Mouse (Mus musculus): ENCODE measurements at regions not wholly inside any gene's neighbourhood (a gene's known extent, or its start where the extent isn't known, plus 50 kb on each side); places are given as distances from the start of the nearest gene placed in this dataset.

GRCm38 (mm10) chr5:148713796-148714195 lies 161.2 kb upstream of the Ubl3 start:
- Histone ChIP-seq H3K36me3 (no peaks in the 10 kb centered on the region), H3K4me1 (0 out of 2 replicates have a peak, but pooled peaks cover 5% of the 10 kb centered on the region), H3K4me3 (replicated peaks) (no peak overlapping the region), H3K27me3 (replicated peaks) (no peaks in the 10 kb centered on the region), H3K9ac (no peak overlapping the region), H3K4me2 (no peak overlapping the region), H3K9me3 (no peaks in the 10 kb centered on the region), H3K27ac (no peak overlapping the region)
- 83% methylated on average over 5 of the region's 5 CpGs for WGBS
- no peak for ATAC-seq (ENCODE audit: insufficient read depth, low FRiP score, low read depth)

GRCm38 (mm10) chr5:148713039-148713438 lies 160.4 kb upstream of the Ubl3 start:
- no peak overlapping the region for H3K9ac ChIP-seq
- ATAC-seq (ENCODE audit: insufficient read depth, low FRiP score, low read depth) = no peak
- H3K9me3 ChIP-seq = no peaks in the 10 kb centered on the region
- H3K27ac ChIP-seq = no peak overlapping the region
- no peaks in the 10 kb centered on the region for H3K27me3 ChIP-seq (replicated peaks)
- H3K4me2 ChIP-seq = no peak overlapping the region
- H3K4me1 ChIP-seq = peaks cover 11% of the 10 kb centered on the region
- no peaks in the 10 kb centered on the region for H3K36me3 ChIP-seq
- no peak overlapping the region for H3K4me3 ChIP-seq (replicated peaks)

GRCm38 (mm10) chr5:148711570-148711969 lies 159.0 kb upstream of the Ubl3 start:
- no peaks in the 10 kb centered on the region for H3K27me3 ChIP-seq (replicated peaks)
- H3K4me3 ChIP-seq (replicated peaks) = no peak overlapping the region
- no peaks in the 10 kb centered on the region for H3K9me3 ChIP-seq
- H3K27ac ChIP-seq = no peak overlapping the region
- 83% methylated on average over 5 of the region's 5 CpGs for WGBS
- H3K9ac ChIP-seq = no peak overlapping the region
- no peak for ATAC-seq (ENCODE audit: insufficient read depth, low FRiP score, low read depth)
- no peaks in the 10 kb centered on the region for H3K36me3 ChIP-seq
- H3K4me1 ChIP-seq = peaks cover 17% of the 10 kb centered on the region
- no peak overlapping the region for H3K4me2 ChIP-seq

- Histone ChIP-seq H3K4me3 (replicated peaks) (no peak overlapping the region), H3K36me3 (no peaks in the 10 kb centered on the region), H3K4me2 (no peak overlapping the region), H3K27ac (no peak overlapping the region), H3K9ac (no peak overlapping the region), H3K4me1 (peaks cover 12% of the 10 kb centered on the region), H3K9me3 (no peaks in the 10 kb centered on the region), H3K27me3 (replicated peaks) (no peaks in the 10 kb centered on the region)
- 44% methylated on average over 10 of the region's 10 CpGs for WGBS
- ATAC-seq (ENCODE audit: insufficient read depth, low FRiP score, low read depth) = no peak
Observed at GRCm38 (mm10) chr5:148709111-148709771, 156.7 kb upstream of the Ubl3 start.

- Histone ChIP-seq H3K27ac (peak overlapping the region; percentile 57), H3K36me3 (no peaks in the 10 kb centered on the region), H3K4me2 (peak overlapping the region; percentile 13; the same call in 1 of the 2 replicates), H3K4me1 (peaks cover 12% of the 10 kb centered on the region), H3K9ac (no peak overlapping the region), H3K27me3 (replicated peaks) (no peaks in the 10 kb centered on the region), H3K4me3 (replicated peaks) (no peak overlapping the region), H3K9me3 (no peaks in the 10 kb centered on the region)
- ATAC-seq (ENCODE audit: insufficient read depth, low FRiP score, low read depth) = peak; percentile 27; the same call in 1 of the 2 replicates
- 25% methylated on average over 11 of the region's 11 CpGs for WGBS
Observed at GRCm38 (mm10) chr5:148708014-148708741, 155.6 kb upstream of the Ubl3 start.

- no peak overlapping the region for H3K4me3 ChIP-seq (replicated peaks)
- H3K9ac ChIP-seq = no peak overlapping the region
- no peak overlapping the region for H3K27ac ChIP-seq
- no peak for ATAC-seq (ENCODE audit: insufficient read depth, low FRiP score, low read depth)
- WGBS = 85% methylated on average over 12 of the region's 12 CpGs
- H3K27me3 ChIP-seq (replicated peaks) = no peaks in the 10 kb centered on the region
- no peak overlapping the region for H3K4me2 ChIP-seq
- no peaks in the 10 kb centered on the region for H3K9me3 ChIP-seq
- H3K36me3 ChIP-seq = no peaks in the 10 kb centered on the region
- H3K4me1 ChIP-seq = peaks cover 12% of the 10 kb centered on the region
Observed at GRCm38 (mm10) chr5:148707335-148707734, 154.7 kb upstream of the Ubl3 start.

GRCm38 (mm10) chr5:148706323-148707120 lies 153.9 kb upstream of the Ubl3 start:
- ATAC-seq (ENCODE audit: insufficient read depth, low FRiP score, low read depth) = no peak
- peaks cover 18% of the 10 kb centered on the region for H3K4me1 ChIP-seq
- no peak overlapping the region for H3K4me3 ChIP-seq (replicated peaks)
- H3K9me3 ChIP-seq = no peaks in the 10 kb centered on the region
- no peaks in the 10 kb centered on the region for H3K27me3 ChIP-seq (replicated peaks)
- 73% methylated on average over 16 of the region's 16 CpGs for WGBS
- no peak overlapping the region for H3K9ac ChIP-seq
- H3K36me3 ChIP-seq = no peaks in the 10 kb centered on the region
- no peak overlapping the region for H3K4me2 ChIP-seq
- H3K27ac ChIP-seq = no peak overlapping the region

- Histone ChIP-seq H3K9ac (no peak overlapping the region), H3K4me1 (peaks cover 18% of the 10 kb centered on the region), H3K9me3 (no peaks in the 10 kb centered on the region), H3K27me3 (replicated peaks) (no peaks in the 10 kb centered on the region), H3K4me3 (replicated peaks) (no peak overlapping the region), H3K36me3 (no peaks in the 10 kb centered on the region), H3K4me2 (no peak overlapping the region), H3K27ac (no peak overlapping the region)
- ATAC-seq (ENCODE audit: insufficient read depth, low FRiP score, low read depth) = no peak
- WGBS = 61% methylated on average over 5 of the region's 5 CpGs
Observed at GRCm38 (mm10) chr5:148704769-148705168, 152.2 kb upstream of the Ubl3 start.

GRCm38 (mm10) chr5:148701859-148702258 lies 149.3 kb upstream of the Ubl3 start:
- no peak for ATAC-seq (ENCODE audit: insufficient read depth, low FRiP score, low read depth)
- no peak overlapping the region for H3K27ac ChIP-seq
- no peak overlapping the region for H3K9ac ChIP-seq
- H3K36me3 ChIP-seq = no peaks in the 10 kb centered on the region
- H3K9me3 ChIP-seq = no peaks in the 10 kb centered on the region
- H3K27me3 ChIP-seq (replicated peaks) = no peaks in the 10 kb centered on the region
- H3K4me2 ChIP-seq = no peak overlapping the region
- peaks cover 6% of the 10 kb centered on the region; the same call in 1 of the 2 replicates for H3K4me1 ChIP-seq
- 45% methylated on average over 8 of the region's 8 CpGs for WGBS
- H3K4me3 ChIP-seq (replicated peaks) = no peak overlapping the region

GRCm38 (mm10) chr5:148701001-148701400 lies 148.4 kb upstream of the Ubl3 start:
- Histone ChIP-seq H3K27ac (no peak overlapping the region), H3K4me3 (replicated peaks) (no peak overlapping the region), H3K9me3 (no peaks in the 10 kb centered on the region), H3K4me2 (no peak overlapping the region), H3K4me1 (peaks cover 6% of the 10 kb centered on the region; the same call in 1 of the 2 replicates), H3K9ac (no peak overlapping the region), H3K27me3 (replicated peaks) (no peaks in the 10 kb centered on the region), H3K36me3 (no peaks in the 10 kb centered on the region)
- no peak for ATAC-seq (ENCODE audit: insufficient read depth, low FRiP score, low read depth)
- WGBS = 75% methylated on average over 7 of the region's 7 CpGs

GRCm38 (mm10) chr5:148700240-148700639 lies 147.7 kb upstream of the Ubl3 start:
- no peak for ATAC-seq (ENCODE audit: insufficient read depth, low FRiP score, low read depth)
- WGBS = 74% methylated on average over 5 of the region's 5 CpGs

More at GRCm38 (mm10) chr5:148700240-148700639, 147.7 kb upstream of the Ubl3 start:
- H3K27me3 ChIP-seq (replicated peaks) = no peaks in the 10 kb centered on the region
- no peak overlapping the region for H3K4me3 ChIP-seq (replicated peaks)
- H3K27ac ChIP-seq = no peak overlapping the region
- H3K4me1 ChIP-seq = peaks cover 6% of the 10 kb centered on the region; the same call in 1 of the 2 replicates
- no peaks in the 10 kb centered on the region for H3K36me3 ChIP-seq
- H3K4me2 ChIP-seq = no peak overlapping the region
- H3K9me3 ChIP-seq = no peaks in the 10 kb centered on the region
- no peak overlapping the region for H3K9ac ChIP-seq
